Mouse (Mus musculus) thymus, postnatal 14 days (tissue): ENCODE measurements around the gene Cep170b.
A peak's percentile ranks its signal among the peaks of the same experiment; 100 is the strongest.

Source experiments
- DNase-seq: peaks from one replicate; pipeline ENCODE4 v3.0.0; 2021

Cep170b gene

GRCm38 (mm10) chr12:112737081-112737480 lies 16.8 kb downstream of the Cep170b start:
- DNase-seq = no peak

GRCm38 (mm10) chr12:112737761-112738160 lies 17.5 kb downstream of the Cep170b start:
- DNase-seq = no peak

- DNase-seq = no peak
These were observed 18.2 kb downstream of the Cep170b start for GRCm38 (mm10) chr12:112738281-112739022.

GRCm38 (mm10) chr12:112739023-112739568 lies 18.8 kb downstream of the Cep170b start:
- DNase-seq = no peak

- no peak for DNase-seq
These were observed 22.5 kb downstream of the Cep170b start for GRCm38 (mm10) chr12:112742768-112743167.

GRCm38 (mm10) chr12:112743168-112743975 lies 23.1 kb downstream of the Cep170b start:
- peak; percentile 87 for DNase-seq

- no peak for DNase-seq
These were observed 24.0 kb downstream of the Cep170b start for GRCm38 (mm10) chr12:112744211-112744610.

- no peak for DNase-seq
These were observed 24.8 kb downstream of the Cep170b start for GRCm38 (mm10) chr12:112744891-112745580.

GRCm38 (mm10) chr12:112745716-112746115 lies 25.5 kb downstream of the Cep170b start:
- peak; percentile 35 for DNase-seq

- no peak for DNase-seq
These were observed 26.2 kb downstream of the Cep170b start for GRCm38 (mm10) chr12:112746461-112746807.

- peak; percentile 61 for DNase-seq
These were observed 26.8 kb downstream of the Cep170b start for GRCm38 (mm10) chr12:112746808-112747605.

- no peak for DNase-seq
These were observed 27.3 kb downstream of the Cep170b start for GRCm38 (mm10) chr12:112747606-112747970.

- DNase-seq = no peak
These were observed 30.7 kb downstream of the Cep170b start for GRCm38 (mm10) chr12:112750976-112751375.

- no peak for DNase-seq
These were observed 32.1 kb downstream of the Cep170b start for GRCm38 (mm10) chr12:112752399-112752798.

GRCm38 (mm10) chr12:112755900-112756299 lies 35.6 kb downstream of the Cep170b start:
- DNase-seq = no peak

GRCm38 (mm10) chr12:112757896-112758295 lies 37.6 kb downstream of the Cep170b start:
- DNase-seq = no peak

- DNase-seq = no peak
These were observed 39.2 kb downstream of the Cep170b start for GRCm38 (mm10) chr12:112759471-112759870.

- DNase-seq = peak; percentile 58
These were observed 40.1 kb downstream of the Cep170b start, which contains the start of gene Pld4 for GRCm38 (mm10) chr12:112760154-112760926. Pld4 (plus strand) TSS chr12:112760655.

- DNase-seq = no peak
These were observed 41.2 kb downstream of the Cep170b start for GRCm38 (mm10) chr12:112761411-112761810.

GRCm38 (mm10) chr12:112762018-112762417 lies 41.8 kb downstream of the Cep170b start:
- DNase-seq = no peak

- no peak for DNase-seq
These were observed 42.9 kb downstream of the Cep170b start for GRCm38 (mm10) chr12:112763176-112763575.

GRCm38 (mm10) chr12:112764141-112764540 lies 43.9 kb downstream of the Cep170b start:
- DNase-seq = no peak
